ENCODE assay signal across 7 mouse cellular contexts in genomic region chr9:106211680-106212593, GRCm38 (mm10). TPM values are rescaled to one million over a fixed set of nuclear protein-coding genes. Genes with fewer than 3 reads are reported as not detected.
A peak's percentile ranks its signal among the peaks of the same experiment; 100 is the strongest.
DNase-seq lines count a peak whose midpoint lies in the region; ATAC-seq and TF ChIP-seq lines count a peak whose summit lies in the region.

No protein-coding gene starts in this region.

- ATAC-seq in midbrain, embryonic 12.5 days (ENCODE audit: low FRiP score, low read depth) = peak; percentile 85

- H3K27ac ChIP-seq in midbrain, embryonic 12.5 days (replicated peaks) = peak overlapping the region; percentile 69
- H3K27ac ChIP-seq in small intestine, adult 2 months (ENCODE audit: insufficient read depth, low read depth, low read length) = 0 out of 2 replicates have a peak overlapping the region, but pooled peaks have one; percentile 7

- TF ChIP-seq CTCF in small intestine, adult 2 months (IDR thresholded peaks at IDR 0.05; ENCODE audit: extremely low read depth, insufficient read length, insufficient replicate concordance, low read depth, low read length) = peak; percentile 100

- peak overlapping the region; percentile 55 for H3K4me2 ChIP-seq in midbrain, embryonic 12.5 days (replicated peaks)

- no peak for TF ChIP-seq POLR2A in small intestine, adult 2 months (IDR thresholded peaks at IDR 0.05; ENCODE audit: low read depth, low read length)

- intact Hi-C loops in left cerebral cortex, postnatal 4 days (cut with DNase I) = loop anchor here (5.0 to 10.0 kb wide), 2 partner anchors 65 to 213 kb away; partner anchors contain the start of gene Rpl29

- no peaks in the 10 kb centered on the region for H3K9me3 ChIP-seq in midbrain, embryonic 12.5 days

- DNase-seq in ZHBTc4 (ENCODE audit: low read depth, low spot score) = peak; percentile 97
- peak; percentile 89 to 90 for DNase-seq in cerebellum, postnatal 36 days
- DNase-seq in gastrocnemius, adult 8-10 months (ENCODE audit: low spot score in 2 of 2) = peak; percentile 69 to 70
- DNase-seq in hindlimb bud, embryonic 11.5 days (ENCODE audit: extremely low spot score, low read depth, low spot score) = peak; percentile 95
- peak; percentile 93 for DNase-seq in left cerebral cortex, postnatal 4 days

- peaks cover 19% of the 10 kb centered on the region for H3K4me1 ChIP-seq in midbrain, embryonic 12.5 days
- H3K4me1 ChIP-seq in small intestine, adult 2 months (ENCODE audit: control insufficient read depth, insufficient read depth, insufficient read length, low read length) = peaks cover 3% of the 10 kb centered on the region

- peak overlapping the region; percentile 59 for H3K9ac ChIP-seq in midbrain, embryonic 12.5 days (replicated peaks)

- H3K4me3 ChIP-seq in midbrain, embryonic 12.5 days = peak overlapping the region; percentile 31
- peak overlapping the region; percentile 54 for H3K4me3 ChIP-seq in small intestine, adult 2 months (ENCODE audit: low read depth, low read length)

- H3K36me3 ChIP-seq in midbrain, embryonic 12.5 days = peaks cover 33% of the 10 kb centered on the region
- peaks cover 16% of the 10 kb centered on the region; the same call in 1 of the 2 replicates for H3K36me3 ChIP-seq in small intestine, adult 2 months (ENCODE audit: control insufficient read depth, insufficient read depth, low read length)

- H3K27me3 ChIP-seq in midbrain, embryonic 12.5 days = no peaks in the 10 kb centered on the region
- H3K27me3 ChIP-seq in small intestine, adult 2 months (ENCODE audit: control insufficient read depth, insufficient read depth, low read length) = no peaks in the 10 kb centered on the region

- WGBS in midbrain, embryonic 12.5 days = 16% methylated on average over 37 of the region's 37 CpGs
- 22% methylated on average over 37 of the region's 37 CpGs for WGBS in small intestine, adult 2 months

RNA-seq across cellular contexts. Expression of gene Twf2, which starts 9.0 kb away (rescaled TPM):
- total RNA-seq in gastrocnemius, adult 8-10 months (2022) = 100 to 1,000 TPM; 129 to 168 (median 143) TPM
- total RNA-seq in left cerebral cortex, postnatal 4 days (2021) = 10 to 100 TPM; 34.4 to 38.2 TPM
- polyA plus RNA-seq in midbrain, embryonic 12.5 days (2016; fragmentation: Nextera tagmentation; extraction: Ambion mirVana) = 53.1 and 58.0 TPM in 2 replicates
- polyA plus RNA-seq in small intestine, adult 2 months (2012; rRNA removed) = 13.7 and 21.2 TPM in 2 replicates

RNA-seq across cellular contexts. Expression of gene Tlr9, which starts 10.5 kb away (rescaled TPM):
- under 1 TPM in 3 of 4 experiments, not detected in 1; 0.10 to 0.43 (median 0.19) TPM for total RNA-seq in gastrocnemius, adult 8-10 months (2022)
- under 1 TPM; 0.46 to 0.48 TPM for total RNA-seq in left cerebral cortex, postnatal 4 days (2021)
- not detected in 2 replicates for polyA plus RNA-seq in midbrain, embryonic 12.5 days (2016; fragmentation: Nextera tagmentation; extraction: Ambion mirVana)
- 3.3 and 3.8 TPM in 2 replicates for polyA plus RNA-seq in small intestine, adult 2 months (2012; rRNA removed)

RNA-seq across cellular contexts. Expression of gene Ppm1m, which starts 12.4 kb away (rescaled TPM):
- total RNA-seq in gastrocnemius, adult 8-10 months (2022) = 1 to 10 TPM; 2.3 to 4.5 (median 3.3) TPM
- total RNA-seq in left cerebral cortex, postnatal 4 days (2021) = 10 to 100 TPM; 16.1 to 18.7 TPM
- polyA plus RNA-seq in midbrain, embryonic 12.5 days (2016; fragmentation: Nextera tagmentation; extraction: Ambion mirVana) = 31.9 and 39.1 TPM in 2 replicates
- 10.7 and 14.9 TPM in 2 replicates for polyA plus RNA-seq in small intestine, adult 2 months (2012; rRNA removed)

RNA-seq across cellular contexts. Expression of gene Alas1, which starts 36.5 kb away (rescaled TPM):
- total RNA-seq in gastrocnemius, adult 8-10 months (2022) = 100 to 1,000 TPM; 175 to 200 (median 179) TPM
- total RNA-seq in left cerebral cortex, postnatal 4 days (2021) = 10 to 100 TPM; 97.5 to 99.8 TPM
- 79.0 and 87.6 TPM in 2 replicates for polyA plus RNA-seq in midbrain, embryonic 12.5 days (2016; fragmentation: Nextera tagmentation; extraction: Ambion mirVana)
- polyA plus RNA-seq in small intestine, adult 2 months (2012; rRNA removed) = 117 and 156 TPM in 2 replicates

RNA-seq across cellular contexts. Expression of gene Wdr82, which starts 41.2 kb away (rescaled TPM):
- total RNA-seq in gastrocnemius, adult 8-10 months (2022) = 10 to 100 TPM; 15.4 to 25.2 (median 18.1) TPM
- total RNA-seq in left cerebral cortex, postnatal 4 days (2021) = 100 to 1,000 TPM; 168 to 170 TPM
- 35.6 and 36.3 TPM in 2 replicates for polyA plus RNA-seq in midbrain, embryonic 12.5 days (2016; fragmentation: Nextera tagmentation; extraction: Ambion mirVana)
- 16.9 and 33.1 TPM in 2 replicates for polyA plus RNA-seq in small intestine, adult 2 months (2012; rRNA removed)

Comparison
In these comparisons a context has a peak if more than half of its experiments do, and no peak if none do; other contexts are left out.
1. Peak in every context shown above with its lines: DNase-seq, ATAC-seq, H3K4me3 ChIP-seq and H3K27ac ChIP-seq.